Mouse (Mus musculus) lung, adult 18-20 months (tissue): Measurements from ENCODE around the gene Gemin8.
A peak's percentile ranks its signal among the peaks of the same experiment; 100 is the strongest.

Source experiments
- DNase-seq, 2 experiments: peaks; one replicate each; pipeline ENCODE4 v3.0.0; 2022; ENCODE audit warnings: mixed read lengths in 2 of 2

The Gemin8 gene

DNA sequence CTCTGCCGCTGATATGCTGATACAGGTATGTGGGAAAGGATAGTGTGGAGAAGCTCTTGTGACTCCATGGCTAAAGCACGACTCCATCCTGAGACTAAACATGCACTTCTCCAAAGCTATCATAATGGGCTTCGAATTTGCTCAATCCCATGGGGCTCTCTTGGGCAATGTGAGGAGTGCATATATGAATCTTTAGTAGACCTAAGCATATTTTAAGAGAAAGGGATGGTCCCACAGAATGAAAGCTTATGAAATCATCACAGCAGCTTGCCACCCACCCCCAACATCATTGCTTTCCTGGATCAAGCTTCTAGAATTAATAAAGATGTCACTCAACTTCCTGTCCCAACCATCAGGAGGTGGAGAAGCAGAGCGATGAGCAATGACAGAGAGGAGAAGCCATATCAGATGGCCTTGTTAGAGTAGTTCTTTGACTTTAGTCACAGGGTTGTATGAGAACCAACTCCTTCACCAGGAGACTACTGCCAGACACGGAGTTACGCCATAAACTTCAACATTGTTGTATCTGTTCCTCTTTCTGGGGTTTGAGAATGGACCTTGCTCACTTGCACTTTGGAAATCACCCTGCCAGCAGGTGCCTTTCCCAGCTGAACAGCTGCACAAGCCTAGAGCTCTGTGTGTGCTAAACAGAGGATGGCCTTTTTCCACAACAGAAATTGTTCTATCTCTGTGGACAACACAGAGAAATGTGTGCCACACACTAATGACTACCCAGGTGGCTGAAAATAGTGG lies 60.4 kb downstream of the Gemin8 start:
- no peak for DNase-seq

DNA sequence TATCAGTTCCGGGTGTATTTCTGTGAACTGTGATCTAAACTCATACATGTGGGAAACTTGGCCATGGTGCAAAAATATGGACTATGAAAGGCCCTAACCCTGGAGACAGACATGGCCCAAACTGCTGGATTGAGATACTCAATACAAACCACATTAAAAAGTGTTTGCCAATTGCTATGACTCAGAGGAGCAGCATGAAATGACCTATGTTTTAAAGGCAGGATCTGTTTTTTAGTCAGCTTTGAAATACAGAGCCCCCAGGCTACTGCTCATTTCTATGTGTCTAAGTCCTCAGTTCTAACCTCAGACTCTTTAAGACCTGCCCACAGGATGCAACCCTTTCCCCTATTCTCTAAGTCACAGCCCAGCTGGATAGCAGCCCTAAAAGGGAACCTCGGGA lies 65.9 kb downstream of the Gemin8 start:
- no peak for DNase-seq

DNA sequence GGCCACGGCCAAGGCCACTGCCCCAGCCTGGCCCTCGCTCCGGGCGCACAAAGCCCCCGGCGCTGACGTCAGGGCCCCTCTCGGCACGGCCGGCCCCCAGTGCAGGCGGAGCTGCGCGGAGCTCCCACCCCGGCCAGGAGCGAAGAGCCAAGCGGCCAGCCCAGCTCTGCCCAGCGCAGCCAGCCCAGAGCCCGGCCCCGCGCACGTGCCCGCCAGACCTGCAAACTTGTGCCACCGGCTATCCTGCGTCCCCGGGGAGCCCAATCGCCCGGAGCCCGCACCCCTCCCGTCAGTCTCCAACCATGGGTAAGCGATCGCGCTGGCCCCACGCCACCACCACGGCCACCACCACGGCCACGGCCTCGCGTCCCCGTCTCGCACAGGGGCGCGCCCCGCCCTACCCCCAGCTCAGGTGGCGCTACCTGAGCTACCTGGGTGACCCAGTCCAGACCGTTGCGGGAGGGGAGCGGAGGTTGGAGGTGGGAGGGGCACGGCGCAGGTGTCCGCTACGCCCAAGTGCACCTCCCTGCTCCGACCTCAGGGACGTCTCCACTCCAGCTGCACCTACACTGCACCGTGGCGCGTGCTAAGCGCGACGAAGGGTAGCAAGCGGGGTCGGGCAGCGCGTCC lies 68.7 kb downstream of the Gemin8 start, which contains the start of gene Gpm6b:
Gpm6b (plus strand) TSS at position 81 of the 630 bp plus-strand sequence.
- DNase-seq = peak; percentile 22 to 47

DNA sequence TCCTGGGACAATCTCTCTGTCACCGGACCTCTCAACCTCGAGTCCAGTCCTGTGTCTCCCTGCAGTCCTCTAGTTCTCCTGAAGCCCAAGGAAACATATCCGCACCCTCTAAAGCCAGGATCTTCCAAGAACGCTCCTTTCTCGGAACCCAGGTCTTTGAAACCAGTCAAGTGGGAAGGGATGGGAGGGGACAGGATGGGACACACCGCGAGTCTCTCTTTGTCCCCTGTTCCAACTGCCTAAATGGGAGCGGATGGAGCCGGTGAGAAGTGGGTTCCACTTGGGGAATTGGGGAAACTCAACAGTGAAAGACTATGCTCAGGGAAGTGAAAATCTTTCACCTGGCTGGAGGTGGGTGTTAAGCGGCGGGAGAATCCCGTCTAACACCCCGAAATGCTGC lies 69.3 kb downstream of the Gemin8 start:
- no peak for DNase-seq
